8 mouse cellular contexts compared by ENCODE assay signal in genomic region chr15:98153625-98154024, GRCm38 (mm10). TPM values are rescaled to one million over a fixed set of nuclear protein-coding genes. Genes with fewer than 3 reads are reported as not detected.
DNase-seq lines count a peak whose midpoint lies in the region; ATAC-seq lines count a peak whose summit lies in the region.
"Had no signal": no experiment of that assay in that cellular context is flagged by ENCODE, and none has a peak within 500 bp of the region (broad histone marks: within the 10 kb centered on the region; RNA-seq: fewer than 3 reads in every experiment).

No protein-coding gene starts in this region.

- H3K9ac ChIP-seq in kidney, embryonic 16.5 days (replicated peaks; ENCODE audit: low read length): peak overlapping the region; percentile 44; the same call in 1 of the 2 replicates

- H3K4me3 ChIP-seq in kidney, embryonic 16.5 days (ENCODE audit: low read length): no peak overlapping the region
- no peak overlapping the region for H3K4me3 ChIP-seq in forebrain, embryonic 10.5 days

- no peaks in the 10 kb centered on the region for H3K9me3 ChIP-seq in kidney, embryonic 16.5 days (ENCODE audit: low read length)
- H3K9me3 ChIP-seq in forebrain, embryonic 10.5 days: no peaks in the 10 kb centered on the region

- H3K4me2 ChIP-seq in kidney, embryonic 16.5 days (replicated peaks; ENCODE audit: low read depth, low read length): no peak overlapping the region

- no peaks in the 10 kb centered on the region for H3K36me3 ChIP-seq in kidney, embryonic 16.5 days (ENCODE audit: insufficient read depth, low read length)
- no peaks in the 10 kb centered on the region for H3K36me3 ChIP-seq in splenic B cell, adult 2 months (ENCODE audit: control insufficient read depth, insufficient read depth, low read length, poor library complexity, severe bottlenecking)
- H3K36me3 ChIP-seq in forebrain, embryonic 10.5 days (replicated peaks): no peaks in the 10 kb centered on the region

- H3K27ac ChIP-seq in kidney, embryonic 16.5 days (ENCODE audit: low read length): no peak overlapping the region
- no peak overlapping the region; the same call in 1 of the 2 replicates for H3K27ac ChIP-seq in forebrain, embryonic 10.5 days

- WGBS in kidney, embryonic 16.5 days: 21% methylated on average over 3 of the region's 3 CpGs
- WGBS in forebrain, embryonic 10.5 days: 36% methylated on average over 3 of the region's 3 CpGs

- no peak; the same call in 1 of the 2 replicates for ATAC-seq in kidney, embryonic 16.5 days (ENCODE audit: low FRiP score, low TSS enrichment)
- peak; percentile 53 to 74; a peak in 3 of 4 replicates for ATAC-seq in hematopoietic stem cell, adult 5-6 weeks (replicated peaks in 1 of 2; ENCODE audit: insufficient read depth in 1 of 2, low FRiP score in 2 of 2, low TSS enrichment in 1 of 2, low read depth in 1 of 2, poor library complexity in 2 of 2, severe bottlenecking in 2 of 2)

- no peaks in the 10 kb centered on the region for H3K27me3 ChIP-seq in kidney, embryonic 16.5 days (ENCODE audit: insufficient read depth, low read length)
- 0 out of 2 replicates have a peak, but pooled peaks cover 2% of the 10 kb centered on the region for H3K27me3 ChIP-seq in splenic B cell, adult 2 months (ENCODE audit: control insufficient read depth, insufficient read depth, low read length, poor library complexity, severe bottlenecking)
- H3K27me3 ChIP-seq in forebrain, embryonic 10.5 days (ENCODE audit: poor library complexity, severe bottlenecking): no peaks in the 10 kb centered on the region

- DNase-seq in kidney, adult 11 months: no peak
- DNase-seq in CD8-positive naive resting alpha-beta T cell, adult 2 months (ENCODE audit: low read depth in 2 of 2, low spot score in 2 of 2): peak; percentile 15 to 28
- peak; percentile 40 for DNase-seq in T-cell, adult 2 months (ENCODE audit: low spot score)
- DNase-seq in splenic B cell, adult 2 months (ENCODE audit: low read depth, low spot score): peak; percentile 71
- DNase-seq in forebrain, embryonic 10.5 days (ENCODE audit: extremely low spot score, low spot score): no peak

- H3K4me1 ChIP-seq in kidney, embryonic 16.5 days (ENCODE audit: insufficient read depth, low read length): no peaks in the 10 kb centered on the region
- peaks cover 7% of the 10 kb centered on the region for H3K4me1 ChIP-seq in forebrain, embryonic 10.5 days

RNA-seq across cellular contexts. Expression of gene Asb8, which starts 11.8 kb away (rescaled TPM):
- 59.6 and 60.2 TPM in 2 replicates for polyA plus RNA-seq in kidney, embryonic 16.5 days (2015; fragmentation: Nextera tagmentation; extraction: Ambion mirVana)
- 17.2 and 20.4 TPM in 2 replicates for total RNA-seq in hematopoietic stem cell, adult 5-6 weeks (2017)
- 40.7 and 40.8 TPM in 2 replicates for polyA plus RNA-seq in forebrain, embryonic 10.5 days (2016; fragmentation: Nextera tagmentation; extraction: Ambion mirVana)

RNA-seq across cellular contexts. Expression of gene Ccdc184, which starts 13.3 kb away (rescaled TPM):
- 1.8 and 2.1 TPM in 2 replicates for polyA plus RNA-seq in kidney, embryonic 16.5 days (2015; fragmentation: Nextera tagmentation; extraction: Ambion mirVana)
- 0.10 TPM in 1 of 2 replicates, not detected in the other for total RNA-seq in hematopoietic stem cell, adult 5-6 weeks (2017)
- polyA plus RNA-seq in forebrain, embryonic 10.5 days (2016; fragmentation: Nextera tagmentation; extraction: Ambion mirVana): 4.4 and 4.6 TPM in 2 replicates

RNA-seq across cellular contexts. Expression of gene Olfr288, which starts 41.7 kb away (rescaled TPM):
- not detected in 2 replicates for polyA plus RNA-seq in kidney, embryonic 16.5 days (2015; fragmentation: Nextera tagmentation; extraction: Ambion mirVana)
- not detected in 2 replicates for total RNA-seq in hematopoietic stem cell, adult 5-6 weeks (2017)
- not detected in 2 replicates for polyA plus RNA-seq in forebrain, embryonic 10.5 days (2016; fragmentation: Nextera tagmentation; extraction: Ambion mirVana)
- polyA plus RNA-seq: heart, embryonic 14.5 days had no signal

Comparison
In these comparisons a context has a peak if more than half of its experiments do, and no peak if none do; other contexts are left out.
1. DNase-seq: peak in CD8-positive naive resting alpha-beta T cell, adult 2 months (2 of 2), T-cell, adult 2 months (single experiment) and splenic B cell, adult 2 months (single experiment); none in kidney, adult 11 months (single experiment) and forebrain, embryonic 10.5 days (single experiment).